10 mouse cellular contexts compared by ENCODE assay signal in genomic region chr12:85182345-85182643, GRCm38 (mm10). TPM values are rescaled to one million over a fixed set of nuclear protein-coding genes. Genes with fewer than 3 reads are reported as not detected.
DNase-seq lines count a peak whose midpoint lies in the region; ATAC-seq lines count a peak whose summit lies in the region.
"Had no signal": no experiment of that assay in that cellular context is flagged by ENCODE, and none has a peak within 500 bp of the region (broad histone marks: within the 10 kb centered on the region; RNA-seq: fewer than 3 reads in every experiment).

No protein-coding gene starts in this region.

- no peak overlapping the region for H3K27ac ChIP-seq in heart, embryonic 14.5 days (replicated peaks in 1 of 2; ENCODE audit: control insufficient read depth in 1 of 2, insufficient read depth in 1 of 2, low read depth in 2 of 2, low read length in 2 of 2)
- H3K27ac ChIP-seq in hindbrain, embryonic 10.5 days: peak overlapping the region; percentile 46; the same call in 1 of the 2 replicates
- no peak overlapping the region for H3K27ac ChIP-seq in midbrain, embryonic 13.5 days
- H3K27ac ChIP-seq: heart, adult 2 months; liver, embryonic 15.5 days had no signal

- ATAC-seq in heart, embryonic 14.5 days (ENCODE audit: insufficient number of reproducible peaks, insufficient read depth, low FRiP score, low read depth): no peak
- ATAC-seq in midbrain, embryonic 13.5 days: 0 out of 2 replicates have a peak, but pooled peaks have one; percentile 41

- H3K4me3 ChIP-seq in heart, embryonic 14.5 days (ENCODE audit: control insufficient read depth in 1 of 2, insufficient read depth in 1 of 2, low read depth in 1 of 2, low read length in 2 of 2): no peak overlapping the region
- peak overlapping the region; percentile 28 for H3K4me3 ChIP-seq in hindbrain, embryonic 10.5 days
- H3K4me3 ChIP-seq in midbrain, embryonic 13.5 days (replicated peaks): no peak overlapping the region
- H3K4me3 ChIP-seq: heart, adult 2 months; liver, embryonic 15.5 days had no signal

- H3K4me1 ChIP-seq in heart, embryonic 14.5 days (ENCODE audit: control insufficient read depth in 2 of 2, insufficient read depth in 2 of 2, low read length in 2 of 2): peaks cover 22 to 25% of the 10 kb centered on the region in 2 experiments
- H3K4me1 ChIP-seq in hindbrain, embryonic 10.5 days (replicated peaks): peaks cover 48% of the 10 kb centered on the region
- peaks cover 22% of the 10 kb centered on the region for H3K4me1 ChIP-seq in midbrain, embryonic 13.5 days (replicated peaks)

- intact Hi-C loops in heart, postnatal 14 days (cut with DNase I): no loop called here

- no peak for DNase-seq in heart, postnatal 14 days
- peak; percentile 58 for DNase-seq in embryo, embryonic 11 days
- peak; percentile 58 for DNase-seq in hindbrain, embryonic 10.5 days (ENCODE audit: low spot score)
- DNase-seq in testis, postnatal 10 days (ENCODE audit: low spot score): no peak
- DNase-seq in spleen, postnatal 10 days (ENCODE audit: low spot score in 2 of 2): no peak
- DNase-seq in spleen, postnatal 4 days (ENCODE audit: low spot score in 2 of 2): no peak
- DNase-seq: heart, adult 2 months had no signal

- no peaks in the 10 kb centered on the region for H3K36me3 ChIP-seq in heart, embryonic 14.5 days (ENCODE audit: control insufficient read depth, insufficient read depth, low read length)
- H3K36me3 ChIP-seq in hindbrain, embryonic 10.5 days: no peaks in the 10 kb centered on the region
- no peaks in the 10 kb centered on the region for H3K36me3 ChIP-seq in midbrain, embryonic 13.5 days
- H3K36me3 ChIP-seq: liver, embryonic 15.5 days had no signal

- H3K4me2 ChIP-seq in heart, embryonic 14.5 days (ENCODE audit: low read length): peak overlapping the region; percentile 35
- H3K4me2 ChIP-seq in midbrain, embryonic 13.5 days (replicated peaks): peak overlapping the region; percentile 27
- H3K4me2 ChIP-seq: liver, embryonic 15.5 days had no signal

- no peaks in the 10 kb centered on the region for H3K9me3 ChIP-seq in heart, embryonic 14.5 days (ENCODE audit: control insufficient read depth, low read length)
- no peaks in the 10 kb centered on the region for H3K9me3 ChIP-seq in hindbrain, embryonic 10.5 days
- H3K9me3 ChIP-seq in midbrain, embryonic 13.5 days: no peaks in the 10 kb centered on the region
- H3K9me3 ChIP-seq: liver, embryonic 15.5 days had no signal

- peaks cover 13% of the 10 kb centered on the region for H3K27me3 ChIP-seq in heart, embryonic 14.5 days (ENCODE audit: control insufficient read depth, insufficient read depth, low read length)
- H3K27me3 ChIP-seq in hindbrain, embryonic 10.5 days (ENCODE audit: insufficient read depth, poor library complexity, severe bottlenecking): peaks cover 64% of the 10 kb centered on the region
- peaks cover 26% of the 10 kb centered on the region for H3K27me3 ChIP-seq in midbrain, embryonic 13.5 days

- WGBS in heart, embryonic 14.5 days: 24% methylated on average over 8 of the region's 8 CpGs
- 4% methylated on average over 8 of the region's 8 CpGs for WGBS in hindbrain, embryonic 10.5 days
- WGBS in midbrain, embryonic 13.5 days: 9% methylated on average over 8 of the region's 8 CpGs

- no peak overlapping the region for H3K9ac ChIP-seq in heart, embryonic 14.5 days (ENCODE audit: low read length)
- H3K9ac ChIP-seq in midbrain, embryonic 13.5 days (replicated peaks): 0 out of 2 replicates have a peak overlapping the region, but pooled peaks have one; percentile 10
- H3K9ac ChIP-seq: liver, embryonic 15.5 days had no signal

RNA-seq across cellular contexts. Expression of gene Pgf, which starts 4.7 kb away (rescaled TPM):
- 8.9 and 10.6 TPM in 2 replicates for polyA plus RNA-seq in heart, embryonic 14.5 days (2014; fragmentation: Nextera tagmentation; extraction: Ambion mirVana)
- total RNA-seq in heart, postnatal 14 days (2021): 1 to 10 TPM; 3.5 to 4.6 TPM
- polyA plus RNA-seq in hindbrain, embryonic 10.5 days (2016; fragmentation: Nextera tagmentation; extraction: Ambion mirVana): 5.8 and 8.0 TPM in 2 replicates
- polyA plus RNA-seq in midbrain, embryonic 13.5 days (2015; fragmentation: Nextera tagmentation; extraction: Ambion mirVana): 5.7 and 6.3 TPM in 2 replicates

RNA-seq across cellular contexts. Expression of gene Rps6kl1, which starts 31.2 kb away (rescaled TPM):
- 0.77 and 1.1 TPM in 2 replicates for polyA plus RNA-seq in heart, embryonic 14.5 days (2014; fragmentation: Nextera tagmentation; extraction: Ambion mirVana)
- 1 to 10 TPM; 4.3 to 4.8 TPM for total RNA-seq in heart, postnatal 14 days (2021)
- 3.7 and 3.8 TPM in 2 replicates for polyA plus RNA-seq in hindbrain, embryonic 10.5 days (2016; fragmentation: Nextera tagmentation; extraction: Ambion mirVana)
- polyA plus RNA-seq in midbrain, embryonic 13.5 days (2015; fragmentation: Nextera tagmentation; extraction: Ambion mirVana): 15.6 and 16.6 TPM in 2 replicates

RNA-seq across cellular contexts. Expression of gene Eif2b2, which starts 37.0 kb away (rescaled TPM):
- polyA plus RNA-seq in heart, embryonic 14.5 days (2014; fragmentation: Nextera tagmentation; extraction: Ambion mirVana): 49.7 and 60.0 TPM in 2 replicates
- total RNA-seq in heart, postnatal 14 days (2021): 10 to 100 TPM; 47.0 to 50.4 TPM
- polyA plus RNA-seq in hindbrain, embryonic 10.5 days (2016; fragmentation: Nextera tagmentation; extraction: Ambion mirVana): 126 and 131 TPM in 2 replicates
- polyA plus RNA-seq in midbrain, embryonic 13.5 days (2015; fragmentation: Nextera tagmentation; extraction: Ambion mirVana): 90.4 and 97.3 TPM in 2 replicates

Comparison
In these comparisons a context has a peak if more than half of its experiments do, and no peak if none do; other contexts are left out.
1. DNase-seq: peak in embryo, embryonic 11 days (single experiment) and hindbrain, embryonic 10.5 days (single experiment); none in heart, postnatal 14 days (0 of 2), testis, postnatal 10 days (single experiment), spleen, postnatal 10 days (0 of 2) and spleen, postnatal 4 days (0 of 2).